Mouse (Mus musculus) heart, embryonic 14.5 days (tissue): ENCODE results near the gene Srpk2. TPM values are rescaled to one million over a fixed set of nuclear protein-coding genes. Genes with fewer than 3 reads are reported as not detected.
"Not testable (repeated sequence)": the region's sequence is repeated elsewhere in the genome, so short reads cannot be mapped to it uniquely, and the experiment has no call there.

Experiments
- ATAC-seq: fragments of 200-750 bp; cut with Nextera tagmentation; 2 replicates; pipeline ENCODE4 v1.8.0; 2017; ENCODE audit warnings: low read depth, moderate TSS enrichment; ENCODE audit not compliant: insufficient number of reproducible peaks, insufficient read depth, low FRiP score
- H3K27ac ChIP-seq, 2 experiments: fragments of 200-500 bp in 1 of 2; fragments of 300-500 bp in 1 of 2; sonication (generic) in 1 of 2; replicated peaks in 1 of 2; 2 replicates each; pipeline ENCODE4 v1.5.1; 2012 to 2014; ENCODE audit warnings: low read depth in 2 of 2, low read length in 2 of 2, control low read depth in 1 of 2, mild to moderate bottlenecking in 1 of 2, mixed read lengths in 1 of 2; ENCODE audit not compliant: control insufficient read depth in 1 of 2, insufficient read depth in 1 of 2
- H3K27me3 ChIP-seq: fragments of 300-500 bp; sonication (generic); 2 replicates; pipeline ENCODE4 v1.6.1; 2014; ENCODE audit warnings: mild to moderate bottlenecking, low read length, control low read depth; ENCODE audit not compliant: control insufficient read depth, insufficient read depth
- H3K36me3 ChIP-seq: fragments of 300-500 bp; sonication (generic); 2 replicates; pipeline ENCODE4 v1.6.1; 2014; ENCODE audit warnings: mild to moderate bottlenecking, control low read depth, low read length, mixed read lengths; ENCODE audit not compliant: control insufficient read depth, insufficient read depth
- H3K4me1 ChIP-seq, 2 experiments: fragments of 200-500 bp in 1 of 2; fragments of 300-500 bp in 1 of 2; sonication (generic) in 1 of 2; 2 replicates each; pipeline ENCODE4 v1.6.1; 2012 to 2014; ENCODE audit warnings: low read length in 2 of 2, control low read depth in 1 of 2, mixed read lengths in 1 of 2; ENCODE audit not compliant: control insufficient read depth in 2 of 2, insufficient read depth in 2 of 2
- H3K4me2 ChIP-seq: fragments of 300-500 bp; sonication (generic); 2 replicates; pipeline ENCODE4 v1.6.1; 2014; ENCODE audit warnings: mild to moderate bottlenecking, low read length
- H3K4me3 ChIP-seq, 2 experiments: fragments of 200-500 bp in 1 of 2; fragments of 300-500 bp in 1 of 2; sonication (generic) in 1 of 2; 2 replicates each; pipeline ENCODE4 v1.5.1; 2012 to 2014; ENCODE audit warnings: low read length in 2 of 2, mild to moderate bottlenecking in 2 of 2, control low read depth in 1 of 2, low read depth in 1 of 2, moderate library complexity in 1 of 2; ENCODE audit not compliant: control insufficient read depth in 1 of 2, insufficient read depth in 1 of 2
- H3K9ac ChIP-seq: fragments of 300-500 bp; sonication (generic); 2 replicates; pipeline ENCODE4 v1.6.1; 2014; ENCODE audit warnings: mild to moderate bottlenecking, low read length
- H3K9me3 ChIP-seq: fragments of 300-500 bp; sonication (generic); 2 replicates; pipeline ENCODE4 v1.6.1; 2016; ENCODE audit warnings: low read length, control low read depth; ENCODE audit not compliant: control insufficient read depth
- WGBS: fragments of 180-500 bp; shearing (Covaris S2); extraction: QIAGEN DNeasy Blood & Tissue Kit; methylation state at CpG from one replicate; pipeline ENCODE4 v1.1.7; 2014; 5-methylcytosine and 5-hydroxymethylcytosine counted together
- polyA plus RNA-seq: library from polyadenylated mRNA; unstranded; fragments of >200 nt; fragmentation: Nextera tagmentation; extraction: Ambion mirVana; gene quantifications from 2 replicates; pipeline ENCODE4 v1.2.1, GENCODE M21; 2014

Srpk2 gene
- polyA plus RNA-seq, 1 experiment from 2014 or later, result 49.6 TPM

DNA sequence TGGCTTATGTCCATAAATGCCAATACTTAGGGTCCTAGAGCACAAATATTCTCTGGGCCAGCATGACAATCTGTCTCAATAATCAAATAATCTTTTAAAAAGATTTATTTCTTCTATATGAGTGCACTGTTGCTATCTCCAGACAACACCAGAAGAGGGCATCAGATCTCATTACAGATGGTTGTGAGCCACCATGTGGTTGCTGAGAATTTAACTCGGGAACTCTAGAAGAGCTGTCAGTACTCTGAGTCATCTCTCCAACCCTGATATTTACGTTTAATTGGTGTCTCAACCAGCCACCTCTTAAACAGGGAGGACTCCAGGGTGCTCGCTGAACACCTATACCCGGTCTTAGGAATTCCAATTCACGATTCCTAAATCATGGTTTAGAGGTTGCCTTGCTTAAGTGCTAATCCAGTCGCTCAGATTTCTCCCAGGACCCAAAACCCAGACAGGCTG is 27.3 kb upstream of the Srpk2 start:
- H3K27ac ChIP-seq, result peak overlapping the region; percentile 86 to 89
- H3K4me1 ChIP-seq, H3K27me3 ChIP-seq, ATAC-seq: not testable (repeated sequence)
- peak overlapping the region; percentile 84 for H3K4me2 ChIP-seq
- H3K4me3 ChIP-seq, result peak overlapping the region; percentile 76 to 92
- H3K9me3 ChIP-seq, result peaks cover 29% of the 10 kb centered on the region
- WGBS, result 55% methylated on average over 6 of the region's 6 CpGs
- H3K36me3 ChIP-seq, result peaks cover 31% of the 10 kb centered on the region
- H3K9ac ChIP-seq, result peak overlapping the region; percentile 80

DNA sequence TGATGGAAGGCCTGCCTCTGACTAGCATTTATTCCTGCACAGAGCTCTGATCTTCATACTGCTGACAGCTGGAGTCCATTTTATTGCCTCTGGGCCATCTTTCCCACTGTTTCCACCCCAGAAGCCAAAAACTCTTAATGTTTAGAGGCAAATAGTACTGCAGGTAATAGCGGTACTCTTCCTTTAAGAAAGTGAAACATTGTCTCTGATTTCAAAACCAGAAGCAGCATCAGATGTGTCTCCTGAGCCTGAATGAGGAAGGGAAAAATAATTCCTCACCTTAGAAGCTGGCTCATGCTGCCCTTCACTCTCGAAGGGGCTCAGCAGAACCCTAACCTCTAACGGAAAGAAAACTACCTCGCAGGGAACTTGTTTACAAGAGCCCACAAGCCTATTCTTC is 26.8 kb upstream of the Srpk2 start:
- Histone ChIP-seq H3K4me1 (peaks cover 2 to 5% of the 10 kb centered on the region in 2 experiments), H3K9ac (no peak overlapping the region), H3K9me3 (peaks cover 29% of the 10 kb centered on the region), H3K36me3 (peaks cover 35% of the 10 kb centered on the region), H3K4me3 (no peak overlapping the region), H3K27ac (no peak overlapping the region), H3K4me2 (peak overlapping the region; percentile 84), H3K27me3 (no peaks in the 10 kb centered on the region)
- WGBS, result 93% methylated on average over 4 of the region's 4 CpGs
- no peak for ATAC-seq

DNA sequence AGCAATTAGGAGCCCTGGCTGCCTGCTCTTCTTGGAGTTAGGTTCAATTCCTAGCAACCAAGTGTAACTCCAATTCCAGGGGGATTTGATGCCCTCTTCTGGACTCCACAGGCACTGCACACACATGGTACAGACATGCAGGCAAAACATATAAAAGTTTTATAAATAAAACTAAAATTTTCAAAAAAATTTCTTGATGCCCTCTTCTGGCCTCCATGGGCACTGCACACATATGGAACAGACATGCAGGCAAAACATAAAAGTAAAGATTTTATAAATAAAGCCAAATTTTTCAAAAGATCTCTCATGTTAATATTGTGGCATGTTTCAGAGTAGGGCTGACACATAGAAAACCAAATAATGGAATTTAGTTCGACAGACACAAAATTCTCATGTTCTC is 25.2 kb upstream of the Srpk2 start:
- Histone ChIP-seq H3K27ac (no peak overlapping the region), H3K9me3 (peaks cover 29% of the 10 kb centered on the region), H3K36me3 (peaks cover 39% of the 10 kb centered on the region), H3K4me3 (no peak overlapping the region), H3K27me3 (no peaks in the 10 kb centered on the region), H3K4me2 (no peak overlapping the region), H3K4me1 (peaks cover 2 to 5% of the 10 kb centered on the region in 2 experiments), H3K9ac (no peak overlapping the region)
- WGBS, result 97% methylated on average over 1 of the region's 1 CpGs
- no peak for ATAC-seq

DNA sequence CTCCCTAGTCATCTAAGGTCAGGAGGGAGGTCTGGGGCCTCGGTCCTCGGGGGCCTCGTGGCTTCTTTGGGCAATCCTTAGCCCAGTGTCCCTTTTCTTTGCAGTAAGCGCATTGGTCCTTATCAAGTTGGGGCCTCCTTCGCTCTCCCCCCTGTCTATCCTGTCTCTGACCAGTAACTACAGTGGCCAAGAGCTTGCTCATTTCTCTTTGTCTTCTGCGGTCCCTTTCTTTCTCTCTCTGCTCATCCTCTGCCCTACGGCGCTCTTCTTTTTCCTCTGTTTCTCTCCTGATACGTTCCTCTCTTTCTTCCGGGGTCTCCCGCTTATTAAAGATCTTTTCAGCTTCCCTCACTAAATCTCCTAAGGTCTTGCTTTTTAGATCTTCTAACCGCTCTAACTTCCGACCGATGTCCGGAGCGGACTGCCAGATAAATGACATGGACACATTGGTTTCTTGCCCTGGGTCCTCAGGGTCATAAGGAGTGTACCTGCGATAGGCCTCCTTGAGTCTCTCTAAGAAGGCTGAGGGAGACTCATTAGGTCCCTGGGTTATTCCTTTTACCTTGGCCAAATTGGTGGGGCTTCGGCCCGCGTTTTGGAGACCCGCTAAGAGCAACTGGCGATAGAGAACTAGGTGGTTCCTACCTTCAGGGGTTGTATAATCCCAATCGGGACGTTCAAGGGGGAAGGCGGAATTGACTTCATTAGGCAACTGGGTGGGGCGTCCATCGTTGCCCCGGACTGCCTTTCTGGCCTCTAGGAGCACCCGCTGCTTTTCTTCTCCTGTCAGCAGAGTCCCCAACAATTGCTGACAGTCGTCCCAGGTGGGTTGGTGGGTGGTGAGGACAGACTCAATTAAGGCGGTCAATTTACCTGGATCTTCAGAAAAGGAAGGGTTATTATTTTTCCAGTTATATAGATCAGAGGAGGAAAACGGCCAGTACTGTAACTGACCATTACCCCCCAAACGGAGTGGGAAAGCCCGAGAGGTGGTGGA is 22.5 kb upstream of the Srpk2 start:
- Histone ChIP-seq H3K9me3 (peaks cover 46% of the 10 kb centered on the region), H3K36me3 (peaks cover 62% of the 10 kb centered on the region)
- H3K27ac ChIP-seq, H3K9ac ChIP-seq, H3K4me1 ChIP-seq, H3K4me2 ChIP-seq, ATAC-seq, H3K4me3 ChIP-seq, H3K27me3 ChIP-seq: not testable (repeated sequence)
- 98% methylated on average over 30 of the region's 34 CpGs for WGBS

DNA sequence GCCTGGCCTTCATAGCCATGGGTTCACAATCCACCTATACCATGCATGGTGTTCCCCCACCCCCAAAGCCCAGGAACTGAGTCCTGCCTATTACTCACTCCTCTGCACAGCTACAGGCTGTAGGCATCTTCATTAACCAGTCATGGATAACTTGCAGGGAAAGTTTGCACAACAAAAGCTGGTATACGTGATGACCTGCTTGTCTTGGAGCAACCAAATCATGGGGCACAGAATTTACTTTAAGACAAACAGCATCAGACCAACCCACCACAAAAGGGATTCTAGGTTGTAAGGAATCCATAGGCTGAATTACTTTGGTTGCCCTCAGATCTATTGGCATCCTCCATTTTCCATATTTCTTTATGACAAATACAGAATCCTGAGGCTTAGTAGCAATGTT is 13.0 kb upstream of the Srpk2 start:
- Histone ChIP-seq H3K27me3 (no peaks in the 10 kb centered on the region), H3K36me3 (peaks cover 21% of the 10 kb centered on the region), H3K9me3 (peaks cover 35% of the 10 kb centered on the region), H3K4me2 (no peak overlapping the region), H3K27ac (no peak overlapping the region), H3K4me1 (no peaks in the 10 kb centered on the region), H3K4me3 (no peak overlapping the region), H3K9ac (no peak overlapping the region)
- 100% methylated on average over 1 of the region's 1 CpGs for WGBS
- no peak for ATAC-seq

DNA sequence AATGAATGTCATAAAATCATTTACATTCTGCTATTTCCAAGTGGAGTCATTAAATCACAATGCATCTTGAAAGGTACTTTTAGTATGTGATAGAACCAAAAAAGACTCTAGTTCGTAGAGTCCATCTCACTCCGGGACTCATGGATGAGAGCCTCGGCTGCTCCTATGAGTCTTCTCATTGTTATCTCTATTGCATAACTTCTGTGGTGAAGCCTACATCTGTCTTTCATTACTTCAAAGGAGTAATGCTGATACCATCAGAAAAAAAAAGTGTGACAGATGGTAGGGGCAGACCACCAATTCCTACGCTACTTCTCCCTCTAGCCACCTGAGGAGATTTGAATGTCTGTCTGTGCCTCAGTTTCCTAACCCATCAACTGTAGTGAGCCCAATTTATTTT is 986 bp downstream of the Srpk2 start:
- Histone ChIP-seq H3K4me3 (no peak overlapping the region), H3K4me2 (no peak overlapping the region), H3K9ac (no peak overlapping the region), H3K4me1 (no peaks in the 10 kb centered on the region), H3K27me3 (no peaks in the 10 kb centered on the region), H3K27ac (no peak overlapping the region), H3K36me3 (no peaks in the 10 kb centered on the region), H3K9me3 (no peaks in the 10 kb centered on the region)
- no peak for ATAC-seq
- 77% methylated on average over 4 of the region's 4 CpGs for WGBS

DNA sequence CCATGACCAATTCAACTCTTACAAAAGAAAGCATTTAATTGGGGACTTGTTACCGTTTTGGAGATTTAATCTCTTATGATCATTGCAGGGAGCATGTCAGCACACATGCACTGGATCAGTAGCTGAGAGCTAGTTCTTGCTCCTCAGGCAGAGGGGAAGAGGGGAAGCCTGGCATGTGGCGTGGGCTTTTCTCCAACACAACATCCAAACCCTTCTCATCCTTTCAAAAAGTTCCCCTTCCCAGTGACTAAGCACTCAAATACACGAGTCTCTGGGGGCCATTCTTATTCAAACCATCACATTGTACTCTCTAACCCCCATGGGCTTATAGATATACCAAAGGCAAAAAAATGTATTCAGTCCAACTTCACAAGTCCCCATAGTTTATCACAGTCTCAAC is 5.4 kb downstream of the Srpk2 start:
- ATAC-seq, result no peak
- H3K9me3 ChIP-seq, result no peaks in the 10 kb centered on the region
- H3K9ac ChIP-seq, result no peak overlapping the region
- 0 out of 4 replicates have a peak, but pooled peaks cover 0 to 2% of the 10 kb centered on the region in 2 experiments for H3K4me1 ChIP-seq
- no peak overlapping the region for H3K4me3 ChIP-seq
- no peak overlapping the region for H3K4me2 ChIP-seq
- 61% methylated on average over 3 of the region's 3 CpGs for WGBS
- H3K27me3 ChIP-seq, result no peaks in the 10 kb centered on the region
- H3K27ac ChIP-seq, result no peak overlapping the region
- H3K36me3 ChIP-seq, result no peaks in the 10 kb centered on the region
